Mouse (Mus musculus) myocyte (in vitro differentiated cells): ENCODE measurements around the gene Hoxa4.

Experiments
- CEBPB ChIP-seq: IDR thresholded peaks from 2 replicates; pipeline ENCODE4 v1.6.1; 2011; ENCODE audit warnings: mild to moderate bottlenecking, moderate library complexity; ENCODE audit not compliant: poor library complexity, insufficient read depth, severe bottlenecking
- E2F4 ChIP-seq: IDR thresholded peaks from one replicate; pipeline ENCODE4 v1.6.1; 2011; ENCODE audit warnings: mild to moderate bottlenecking, control low read depth, moderate library complexity; ENCODE audit not compliant: insufficient read depth
- MAX ChIP-seq: IDR thresholded peaks from one replicate; pipeline ENCODE4 v1.6.1; 2011; ENCODE audit warnings: low read depth, mild to moderate bottlenecking, control low read depth
- MYOG ChIP-seq, 3 experiments: IDR thresholded peaks; one replicate each; pipeline ENCODE4 v1.6.1; 2011; ENCODE audit warnings: control low read depth in 2 of 3, low read depth in 2 of 3, mild to moderate bottlenecking in 2 of 3; ENCODE audit not compliant: insufficient read length in 2 of 3, control insufficient read depth in 1 of 3, insufficient read depth in 1 of 3
- POLR2A ChIP-seq: IDR thresholded peaks from one replicate; pipeline ENCODE4 v1.6.1; 2011; ENCODE audit warnings: low read depth, mild to moderate bottlenecking, control low read depth, moderate library complexity; ENCODE audit not compliant: insufficient read length
- TCF12 ChIP-seq: IDR thresholded peaks from one replicate; pipeline ENCODE4 v1.6.1; 2011; ENCODE audit warnings: mild to moderate bottlenecking, control low read depth; ENCODE audit not compliant: poor library complexity, insufficient read depth, severe bottlenecking
- TCF3 ChIP-seq: IDR thresholded peaks from one replicate; pipeline ENCODE4 v1.6.1; 2011; ENCODE audit warnings: low read depth, control low read depth; ENCODE audit not compliant: insufficient read length
- USF1 ChIP-seq: IDR thresholded peaks from one replicate; pipeline ENCODE4 v1.6.1; 2011; ENCODE audit warnings: low read depth, mild to moderate bottlenecking, control low read depth, moderate library complexity

DNA sequence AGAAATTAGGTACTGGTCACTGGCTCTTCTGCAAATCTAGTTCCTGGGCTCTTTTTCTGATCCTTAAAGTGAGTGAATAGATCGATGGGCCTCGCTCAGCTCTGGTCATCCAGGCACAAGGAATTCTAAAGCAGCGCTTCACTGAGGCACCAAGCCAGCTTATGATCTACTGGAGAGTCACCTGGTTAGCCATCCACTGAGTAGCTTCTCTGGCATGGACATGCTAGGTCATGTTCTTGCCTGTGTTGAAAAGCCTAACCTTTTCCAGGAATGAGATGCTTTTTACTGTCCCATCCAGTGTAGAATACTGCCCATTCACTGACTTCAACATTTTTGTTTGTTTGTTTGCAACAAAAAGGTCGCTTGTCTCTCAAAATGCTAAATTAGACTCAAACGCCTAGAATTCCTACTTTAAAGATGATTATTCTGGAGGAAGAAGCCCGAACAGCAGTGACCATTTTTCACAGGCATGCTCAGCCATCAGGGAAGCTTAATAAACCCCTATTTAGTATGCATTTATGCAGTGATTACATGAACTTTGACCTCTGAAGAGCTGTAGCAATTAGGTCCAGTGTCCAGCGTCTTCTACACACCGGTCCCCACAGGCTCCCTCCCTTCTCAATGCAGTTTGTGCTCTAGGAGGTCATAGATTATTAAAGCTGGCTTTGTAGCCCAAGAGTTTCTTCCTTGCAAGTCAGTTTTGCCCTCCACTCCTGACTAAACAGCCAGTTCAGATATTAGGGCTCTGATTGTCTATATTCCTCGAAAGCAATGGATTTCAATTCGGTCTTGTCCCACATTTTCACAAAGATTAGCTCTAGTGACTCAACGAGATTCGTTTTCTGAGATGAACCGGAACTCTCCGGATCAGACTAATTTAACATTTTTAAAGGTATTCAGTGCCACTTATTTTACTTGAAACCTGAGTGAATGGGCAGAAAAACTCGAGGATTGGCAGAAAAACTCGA lies 39.0 kb downstream of the Hoxa4 start:
- TF ChIP-seq POLR2A = no peak
- no peak for TF ChIP-seq E2F4
- no peak for TF ChIP-seq USF1
- TF ChIP-seq MAX = no peak
- TF ChIP-seq CEBPB = no peak
- no peak for TF ChIP-seq MYOG (IDR thresholded peaks at IDR 0.05; ENCODE audit: control insufficient read depth in 1 of 3, insufficient read depth in 1 of 3, insufficient read length in 2 of 3, low read depth in 2 of 3)
- no peak for TF ChIP-seq TCF12
- no peak for TF ChIP-seq TCF3
